Mouse (Mus musculus) ES-Bruce4 (cell line): ENCODE data around the gene Krt23.

Experiments
- CTCF ChIP-seq: IDR thresholded peaks from one replicate; pipeline ENCODE4 v1.8.1; 2011; ENCODE audit warnings: low read depth, low read length
- POLR2A ChIP-seq: IDR thresholded peaks from one replicate; pipeline ENCODE4 v1.8.1; 2011; ENCODE audit warnings: low read length; ENCODE audit not compliant: insufficient read depth

DNA sequence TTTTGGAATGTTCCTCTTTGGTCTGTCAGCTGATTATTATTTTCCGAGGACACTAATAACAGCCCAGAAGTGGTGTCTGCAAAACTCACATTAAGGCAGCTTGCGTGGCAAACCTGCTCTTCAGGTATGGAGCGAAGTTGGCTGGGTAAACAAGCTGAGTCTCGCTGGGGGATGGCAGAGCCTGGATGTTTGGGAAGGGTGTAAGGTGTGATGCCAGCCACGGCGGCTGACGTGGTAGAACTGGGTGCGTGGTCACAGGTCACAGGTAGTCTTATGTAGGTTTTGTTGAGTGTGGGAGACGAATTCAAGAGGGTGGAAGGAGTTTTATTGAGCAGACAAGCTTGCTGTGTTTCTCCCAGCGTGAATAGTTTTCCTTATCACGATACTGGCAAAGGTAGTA lies 24.4 kb downstream of the Krt23 start:
- TF ChIP-seq POLR2A (no peak), CTCF (no peak)
